Mouse (Mus musculus): ENCODE measurements at regions not wholly inside any gene's neighbourhood (a gene's known extent, or its start where the extent isn't known, plus 50 kb on each side); places are given as distances from the start of the nearest gene placed in this dataset.

DNA sequence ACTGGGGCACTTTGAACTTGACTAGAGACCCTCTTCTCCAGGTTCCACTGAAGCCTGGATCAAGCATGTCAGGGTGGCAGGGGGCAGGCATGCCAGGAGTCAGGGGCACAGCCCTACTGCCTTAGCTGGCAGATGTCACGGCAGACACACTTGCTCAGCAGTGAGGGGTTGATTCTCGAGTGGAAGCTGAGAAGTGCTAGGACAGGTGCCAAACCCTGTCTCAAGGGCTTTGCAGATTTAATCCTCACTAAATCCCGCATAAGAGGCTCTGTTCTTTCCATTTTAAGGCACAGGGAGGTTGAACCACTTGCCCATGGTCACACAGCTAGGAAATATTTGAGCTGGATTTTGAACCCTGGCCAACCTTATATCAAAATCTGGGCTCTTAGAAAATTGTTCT is 223.5 kb upstream of the Mvb12b start:
- DNase-seq = peak; percentile 28

DNA sequence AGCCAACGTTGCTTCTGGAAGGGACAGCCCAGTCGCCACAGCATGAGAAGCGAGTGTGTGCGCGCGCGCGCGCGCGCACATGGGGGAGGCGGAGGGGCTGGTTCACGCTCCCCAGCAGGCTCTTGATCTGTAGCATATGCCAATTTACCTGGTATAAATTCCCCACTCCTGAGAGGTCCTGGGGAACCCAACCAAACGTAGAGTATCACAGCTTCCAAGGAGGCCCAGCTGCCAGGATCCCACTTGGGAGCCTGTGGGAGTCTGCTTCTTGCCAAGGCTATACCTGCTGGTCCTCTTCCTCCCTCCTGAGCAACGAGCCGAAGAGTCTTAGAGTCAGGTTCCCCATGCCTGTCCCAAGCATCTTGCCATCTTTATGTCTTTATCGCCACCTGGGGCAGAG is 222.8 kb upstream of the Mvb12b start:
- peak; percentile 47 for DNase-seq

- peak; percentile 26 for DNase-seq
Observed at GRCm38 (mm10) chr2:34107566-34108303, 220.0 kb upstream of the Mvb12b start.

- no peak for DNase-seq
Observed at GRCm38 (mm10) chr2:34106837-34107565, 219.3 kb upstream of the Mvb12b start.

DNA sequence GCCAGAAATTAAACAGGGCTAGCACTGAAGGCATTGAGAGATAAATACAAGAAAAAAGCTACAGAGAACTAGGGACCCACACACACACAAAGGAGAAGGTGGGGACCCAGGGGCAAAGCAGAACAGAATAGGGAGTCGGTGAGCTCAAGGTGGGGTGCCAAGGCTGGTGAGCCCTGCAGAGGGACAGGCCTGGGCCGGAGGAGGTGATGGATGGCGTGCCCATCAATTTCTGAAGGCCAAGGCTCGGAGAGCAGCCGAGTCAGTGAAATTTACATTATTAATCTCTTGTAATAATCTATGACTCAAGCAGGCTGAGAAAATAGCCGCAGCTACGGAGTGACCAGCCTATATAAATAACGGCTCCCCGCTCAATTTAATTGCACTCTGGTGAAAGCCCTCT is 218.5 kb upstream of the Mvb12b start:
- DNase-seq = no peak

DNA sequence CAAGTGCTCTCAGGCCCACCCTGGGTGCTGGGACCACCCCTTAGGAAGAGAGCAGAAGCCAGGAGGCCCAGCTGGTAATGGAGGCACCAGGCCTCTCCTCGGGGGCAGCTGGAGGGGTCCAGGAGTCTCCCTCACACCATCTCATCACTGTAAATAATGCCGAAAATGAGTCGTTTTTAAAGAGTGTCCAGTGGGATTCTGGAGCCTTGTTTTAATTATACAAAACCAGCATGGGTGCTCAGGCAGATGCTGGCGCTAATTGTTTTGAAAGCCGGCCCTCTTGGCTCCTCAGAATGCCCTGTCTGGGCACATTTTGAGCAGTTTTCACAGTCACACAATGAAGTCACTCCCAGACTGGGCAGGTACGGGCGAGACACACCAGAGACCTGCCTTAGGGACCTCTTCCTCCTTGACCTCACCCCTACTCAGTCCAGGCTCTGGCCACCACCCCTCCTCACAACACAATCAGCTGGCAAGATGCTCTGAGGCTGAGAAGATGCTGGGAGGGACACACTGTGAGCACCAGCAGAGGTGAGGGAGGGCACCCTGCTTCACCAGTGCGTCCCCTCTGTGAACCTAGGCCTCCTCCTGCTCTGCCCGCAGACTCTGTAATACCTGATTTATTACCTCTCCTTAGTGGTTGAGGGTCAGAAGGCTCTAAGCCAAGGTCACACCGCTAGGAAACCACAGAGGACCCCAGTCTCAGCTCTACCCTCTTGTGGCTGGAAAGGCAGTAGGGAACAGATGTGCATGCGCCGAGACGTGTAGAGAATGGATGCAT is 217.7 kb upstream of the Mvb12b start:
- DNase-seq = peak; percentile 7

GRCm38 (mm10) chr2:34098004-34098547 is 210.3 kb upstream of the Mvb12b start:
- DNase-seq = no peak

DNA sequence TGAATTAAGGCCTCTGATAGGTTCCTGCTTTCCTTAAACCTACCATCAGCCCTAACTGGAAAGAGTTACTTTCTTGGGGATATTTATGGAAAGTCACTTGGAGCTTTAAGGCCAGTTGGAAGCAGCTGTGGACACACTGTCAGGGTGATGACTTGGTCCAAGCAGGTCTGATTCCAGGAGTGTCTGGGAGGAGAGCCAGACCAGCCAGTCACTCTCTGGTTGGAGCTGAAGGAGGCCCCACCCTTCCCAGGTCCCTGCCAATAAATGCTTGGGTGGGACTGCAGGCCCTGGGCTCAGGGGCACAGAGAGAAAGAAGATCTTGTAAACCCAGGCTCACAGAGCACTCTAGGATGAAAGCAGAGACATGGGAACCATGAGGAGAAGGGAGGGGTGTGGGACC is 208.8 kb upstream of the Mvb12b start:
- no peak for DNase-seq

GRCm38 (mm10) chr2:34088832-34089231 is 201.1 kb upstream of the Mvb12b start:
- DNase-seq = no peak

DNA sequence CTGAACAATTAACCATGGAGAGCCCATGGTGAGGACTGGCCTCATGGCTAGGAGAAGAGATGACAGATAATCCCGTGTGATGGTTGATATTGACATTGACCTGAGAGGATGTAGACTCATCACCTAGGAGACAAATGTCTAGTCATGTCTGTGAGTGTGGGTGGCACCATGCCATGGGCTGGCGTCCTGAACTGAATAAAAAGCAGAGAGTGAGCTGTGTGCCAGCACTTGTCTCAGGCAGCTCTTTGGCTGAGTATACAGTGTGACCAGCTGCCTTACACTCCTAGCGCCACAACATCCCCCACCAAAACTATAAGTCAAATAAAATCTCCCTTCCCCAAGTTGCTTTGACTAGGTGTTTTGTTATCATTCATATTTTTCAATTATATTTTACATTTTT is 198.4 kb upstream of the Mvb12b start:
- no peak for DNase-seq

GRCm38 (mm10) chr2:34084513-34084912 is 196.8 kb upstream of the Mvb12b start:
- DNase-seq = no peak

DNA sequence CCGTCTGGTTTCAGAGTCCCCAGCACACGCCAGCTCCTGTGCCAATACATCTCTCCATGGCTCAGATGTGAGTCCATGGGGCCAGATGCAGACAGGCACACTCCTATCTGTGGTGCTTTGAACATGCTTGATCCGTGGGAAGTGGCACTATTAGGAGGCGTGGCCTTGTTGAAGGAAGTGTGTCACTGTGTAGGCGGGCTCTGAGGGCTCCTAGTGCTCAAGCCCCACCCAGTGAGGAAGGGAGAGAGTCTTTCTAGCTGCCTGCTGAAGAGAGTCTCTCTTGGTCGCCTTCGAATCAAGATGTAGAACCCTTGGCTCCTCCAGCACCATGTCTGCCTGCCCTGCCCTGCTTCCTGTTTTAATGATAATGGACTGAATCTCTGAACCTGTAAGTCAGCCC is 194.7 kb upstream of the Mvb12b start:
- no peak for DNase-seq

DNA sequence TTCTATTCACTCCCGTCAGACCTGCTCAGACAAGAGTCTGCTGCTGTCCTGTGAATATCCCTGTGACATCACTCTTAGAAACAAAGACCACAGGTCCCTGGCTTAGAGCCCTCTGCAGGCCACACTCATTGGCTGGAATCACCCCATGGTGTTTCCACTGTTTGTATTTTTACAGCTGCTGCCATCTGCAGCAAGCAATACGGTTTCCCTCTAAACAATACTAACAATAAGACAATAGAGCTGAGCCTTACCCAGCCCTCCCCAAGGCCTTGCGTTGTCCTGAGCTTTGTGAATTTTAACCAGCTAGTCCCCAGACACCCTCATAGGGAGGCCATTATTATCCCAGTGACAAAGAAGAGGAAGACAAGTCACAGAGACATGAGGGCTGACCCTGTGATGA is 192.4 kb upstream of the Mvb12b start:
- no peak for DNase-seq

DNA sequence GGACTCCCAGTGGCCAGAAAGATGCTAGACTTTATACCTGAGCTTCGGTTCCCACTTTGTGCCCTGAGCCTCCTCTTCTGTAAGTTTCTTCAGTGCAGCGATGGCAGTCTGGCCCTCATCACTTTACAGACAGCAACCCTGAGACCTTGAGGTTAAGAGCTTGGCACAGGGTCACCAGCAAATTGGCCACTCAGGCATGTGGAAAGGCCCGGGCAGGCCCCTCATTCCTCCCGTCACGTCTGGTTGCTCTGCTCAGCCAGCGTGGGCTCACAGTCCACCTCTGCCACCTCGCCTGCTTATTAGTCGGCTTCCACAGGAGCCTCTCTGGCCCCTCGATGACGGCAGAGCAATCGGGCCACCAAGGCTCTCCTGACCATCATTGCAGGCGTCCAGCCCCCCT is 191.5 kb upstream of the Mvb12b start:
- DNase-seq = no peak

GRCm38 (mm10) chr2:34078875-34079262 is 191.1 kb upstream of the Mvb12b start:
- no peak for DNase-seq

- DNase-seq = no peak
Observed at GRCm38 (mm10) chr2:34078248-34078874, 190.6 kb upstream of the Mvb12b start.

DNA sequence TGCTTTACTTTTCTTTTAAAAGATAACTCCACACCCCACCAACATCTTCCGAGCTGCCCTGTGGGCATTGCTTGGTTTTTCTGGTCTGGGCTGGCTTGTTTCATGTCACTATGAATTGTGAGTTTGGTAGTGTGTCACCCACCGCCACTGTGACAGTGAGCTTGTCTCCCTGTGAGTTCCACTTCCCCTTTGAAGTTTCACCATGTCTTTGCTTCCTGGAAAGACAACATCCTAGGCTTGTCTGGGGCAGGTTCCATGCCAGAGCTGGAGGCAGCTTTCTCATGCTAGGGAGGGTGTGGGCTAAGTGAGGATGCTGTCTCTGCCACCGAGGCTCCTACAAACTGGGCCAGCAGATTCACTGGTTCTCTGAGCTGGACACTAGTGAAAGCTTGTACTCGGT is 188.6 kb upstream of the Mvb12b start:
- no peak for DNase-seq

- no peak for DNase-seq
Observed at GRCm38 (mm10) chr2:34074066-34074465, 186.3 kb upstream of the Mvb12b start.

GRCm38 (mm10) chr2:34065592-34065991 is 177.8 kb upstream of the Mvb12b start:
- DNase-seq = no peak

DNA sequence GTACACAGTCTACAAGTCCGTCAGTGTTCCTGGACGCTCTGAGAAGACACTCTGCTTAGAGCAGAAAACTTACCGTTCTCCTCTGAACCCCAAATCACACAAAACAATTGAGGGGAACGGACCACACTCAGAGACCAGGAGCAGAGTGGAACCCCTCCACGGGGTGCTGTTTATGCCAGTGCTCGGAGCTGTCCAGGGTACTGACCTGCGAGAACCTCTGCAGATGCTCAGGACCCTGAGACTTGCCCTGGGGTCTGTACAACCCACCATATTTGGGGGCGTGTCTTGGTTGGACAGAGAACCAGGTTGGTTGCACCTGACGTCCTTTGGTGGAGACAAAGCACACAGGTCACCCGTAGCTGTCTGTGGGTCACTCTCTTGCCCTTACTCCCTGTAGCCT is 177.3 kb upstream of the Mvb12b start:
- no peak for DNase-seq

- DNase-seq = no peak
Observed at GRCm38 (mm10) chr2:34056552-34056951, 168.8 kb upstream of the Mvb12b start.

DNA sequence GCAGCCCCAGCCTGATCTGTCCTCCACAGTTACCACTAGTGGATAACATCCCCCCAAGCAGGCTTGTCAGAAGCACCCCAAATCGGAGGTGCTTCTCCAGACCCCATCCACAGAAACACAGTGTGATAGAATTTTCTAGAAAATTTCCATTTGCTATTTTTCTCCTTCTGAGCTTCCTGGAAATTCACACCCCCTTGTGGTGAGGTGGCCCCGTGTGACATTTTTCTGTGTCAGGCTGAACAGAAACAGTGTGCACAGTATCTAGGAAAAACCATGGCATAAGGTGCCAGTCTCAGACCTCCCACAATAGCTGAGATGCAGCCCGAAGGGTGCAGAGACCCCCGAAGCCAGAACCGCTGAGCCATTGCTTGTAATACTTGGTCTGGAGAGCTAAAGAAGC is 155.3 kb upstream of the Mvb12b start:
- DNase-seq = no peak

DNA sequence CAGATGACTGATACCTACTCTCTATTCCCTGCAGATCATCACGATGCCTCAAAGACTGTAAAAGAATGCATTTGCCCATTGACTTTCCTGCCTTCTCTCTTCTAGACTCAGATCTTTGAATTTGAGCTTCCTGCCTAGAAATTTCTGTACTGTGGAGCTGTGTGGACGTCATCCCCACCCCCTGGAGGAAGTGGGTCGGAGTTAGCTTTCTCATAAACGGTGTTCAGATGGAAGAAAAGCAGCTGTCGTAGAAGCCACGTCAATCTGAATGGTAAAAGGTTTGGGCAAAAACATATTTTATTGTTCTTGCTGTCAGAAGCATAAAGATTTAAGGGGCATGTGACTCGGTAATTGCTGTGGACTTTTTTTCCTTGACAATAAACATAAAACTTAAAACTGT is 154.6 kb upstream of the Mvb12b start:
- DNase-seq = no peak

Measured in cerebellum, adult 9-11 months (tissue).